ENCODE assay signal across 8 mouse cellular contexts in the genomic region with DNA sequence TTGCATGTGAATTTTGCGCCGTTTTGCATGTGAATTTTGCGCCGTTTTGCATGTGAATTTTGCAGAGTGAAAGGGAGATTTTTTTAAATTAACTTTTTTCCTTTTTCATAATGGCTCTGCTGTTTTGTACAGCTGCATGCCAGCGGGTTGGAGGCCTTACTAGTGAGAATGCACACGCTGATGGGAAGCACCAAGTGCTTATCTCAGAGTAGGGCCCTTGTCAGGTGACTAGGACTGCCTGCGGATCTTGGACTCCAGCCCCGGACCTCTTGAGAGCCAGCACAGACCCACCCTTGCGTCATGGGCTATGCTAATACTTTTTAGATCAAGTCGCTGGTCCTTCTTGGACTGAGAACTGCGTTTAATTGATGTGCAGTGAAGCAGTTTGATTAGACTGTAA. TPM values are rescaled to one million over a fixed set of nuclear protein-coding genes. Genes with fewer than 3 reads are reported as not detected.
DNase-seq lines count a peak whose midpoint lies in the region; TF ChIP-seq lines count a peak whose summit lies in the region.

No protein-coding gene starts in this region.

- peak overlapping the region; percentile 89 for H3K4me3 ChIP-seq in layer of hippocampus, adult 2 months
- H3K4me3 ChIP-seq in embryonic fibroblast, embryonic 13.5 days (ENCODE audit: insufficient read depth, low read length) = peak overlapping the region; percentile 58
- peak overlapping the region; percentile 99 for H3K4me3 ChIP-seq in megakaryocyte, embryonic 14.5 days (replicated peaks)
- H3K4me3 ChIP-seq in testis, adult 2 months (ENCODE audit: control insufficient read depth, low read depth, low read length) = peak overlapping the region; percentile 98

- DNase-seq in layer of hippocampus, adult 2 months (ENCODE audit: low spot score in 2 of 2) = no peak
- DNase-seq in layer of hippocampus, postnatal 14 days (ENCODE audit: low spot score in 2 of 2) = no peak
- peak; percentile 40 for DNase-seq in ZHBTc4 (ENCODE audit: low read depth, low spot score)
- peak; percentile 81 for DNase-seq in heart, postnatal 4 days
- peak; percentile 47 for DNase-seq in left cerebral cortex, postnatal 36 days (ENCODE audit: low spot score in 2 of 2)

- H3K4me1 ChIP-seq in embryonic fibroblast, embryonic 13.5 days (ENCODE audit: control insufficient read depth, insufficient read depth, low read length) = no peaks in the 10 kb centered on the region
- peaks cover 57% of the 10 kb centered on the region for H3K4me1 ChIP-seq in megakaryocyte, embryonic 14.5 days
- H3K4me1 ChIP-seq in testis, adult 2 months (ENCODE audit: control insufficient read depth, insufficient read depth, low read length) = peaks cover 17% of the 10 kb centered on the region

- TF ChIP-seq POLR2A in embryonic fibroblast, embryonic 13.5 days (IDR thresholded peaks at IDR 0.05; ENCODE audit: low read depth, low read length) = no peak
- no peak for TF ChIP-seq POLR2A in testis, adult 2 months (IDR thresholded peaks at IDR 0.05; ENCODE audit: control insufficient read depth, low read depth, low read length)

- intact Hi-C loops in left cerebral cortex, postnatal 36 days (cut with DNase I) = no loop called here

- no peak for TF ChIP-seq CTCF in layer of hippocampus, adult 2 months (conservative IDR thresholded peaks at IDR 0.05)
- TF ChIP-seq CTCF in embryonic fibroblast, embryonic 13.5 days (IDR thresholded peaks at IDR 0.05; ENCODE audit: borderline replicate concordance, insufficient read depth, low read length) = no peak
- no peak for TF ChIP-seq CTCF in testis, adult 2 months (IDR thresholded peaks at IDR 0.05; ENCODE audit: control insufficient read depth, insufficient read depth, insufficient replicate concordance, low read depth, low read length)

- peak overlapping the region; percentile 92 for H3K27ac ChIP-seq in layer of hippocampus, adult 2 months
- H3K27ac ChIP-seq in embryonic fibroblast, embryonic 13.5 days (ENCODE audit: insufficient read depth, low read length) = no peak overlapping the region
- H3K27ac ChIP-seq in testis, adult 2 months (ENCODE audit: control insufficient read depth, insufficient read depth, low read depth, low read length) = no peak overlapping the region

- no peaks in the 10 kb centered on the region for H3K36me3 ChIP-seq in megakaryocyte, embryonic 14.5 days (replicated peaks; ENCODE audit: low read length)
- H3K36me3 ChIP-seq in testis, adult 2 months (ENCODE audit: control insufficient read depth, insufficient read depth, low read length) = no peaks in the 10 kb centered on the region

- no peaks in the 10 kb centered on the region for H3K27me3 ChIP-seq in megakaryocyte, embryonic 14.5 days (replicated peaks)
- no peaks in the 10 kb centered on the region for H3K27me3 ChIP-seq in testis, adult 2 months (ENCODE audit: control insufficient read depth, insufficient read depth, low read length)

- no peaks in the 10 kb centered on the region for H3K9me3 ChIP-seq in megakaryocyte, embryonic 14.5 days

RNA-seq across cellular contexts. Expression of a gene that starts 1.1 kb away (rescaled TPM):
- total RNA-seq in layer of hippocampus, adult 2 months (2021) = 10 to 100 TPM; 72.6 to 74.4 TPM
- total RNA-seq in layer of hippocampus, postnatal 14 days (2021) = 10 to 100 TPM; 83.8 to 96.8 TPM
- polyA plus RNA-seq in embryonic fibroblast, embryonic 13.5 days (2011; ENCODE audit: insufficient read length, low read depth, missing spikeins) = 28.7 and 41.1 TPM in 2 replicates
- total RNA-seq in heart, postnatal 4 days (2021) = 10 to 100 TPM; 36.5 to 36.6 TPM
- 10 to 100 TPM; 71.4 to 76.5 TPM for total RNA-seq in left cerebral cortex, postnatal 36 days (2021)
- polyA plus RNA-seq in megakaryocyte, embryonic 14.5 days (2012; ENCODE audit: insufficient read depth, low replicate concordance) = 0.57 TPM in 1 of 2 replicates, not detected in the other
- 8.1 and 10.0 TPM in 2 replicates for polyA plus RNA-seq in testis, adult 2 months (2012; rRNA removed)

RNA-seq across cellular contexts. Expression of a gene that starts 1.1 kb away (rescaled TPM):
- total RNA-seq in layer of hippocampus, adult 2 months (2021) = 1 to 10 TPM in 1 of 2 experiments, under 1 TPM in 1; 0.88 to 1.5 TPM
- total RNA-seq in layer of hippocampus, postnatal 14 days (2021) = 1 to 10 TPM; 1.5 to 1.6 TPM
- 18.5 and 20.6 TPM in 2 replicates for polyA plus RNA-seq in embryonic fibroblast, embryonic 13.5 days (2011; ENCODE audit: insufficient read length, low read depth, missing spikeins)
- 1 to 10 TPM; 2.8 to 3.1 TPM for total RNA-seq in heart, postnatal 4 days (2021)
- total RNA-seq in left cerebral cortex, postnatal 36 days (2021) = 1 to 10 TPM; 1.0 to 1.1 TPM
- polyA plus RNA-seq in megakaryocyte, embryonic 14.5 days (2012; ENCODE audit: insufficient read depth, low replicate concordance) = 0.72 TPM in 1 of 2 replicates, not detected in the other
- 30.7 and 34.2 TPM in 2 replicates for polyA plus RNA-seq in testis, adult 2 months (2012; rRNA removed)

Comparison
In these comparisons a context has a peak if more than half of its experiments do, and no peak if none do; other contexts are left out.
1. DNase-seq: peak in ZHBTc4 (single experiment), heart, postnatal 4 days (single experiment) and left cerebral cortex, postnatal 36 days (2 of 2); none in layer of hippocampus, adult 2 months (0 of 2) and layer of hippocampus, postnatal 14 days (0 of 2).
2. Peak in every context shown above with its lines, with median percentiles within 50 percentile points of each other: H3K4me3 ChIP-seq.